21 mouse cellular contexts compared by ENCODE assay signal in the genomic region with DNA sequence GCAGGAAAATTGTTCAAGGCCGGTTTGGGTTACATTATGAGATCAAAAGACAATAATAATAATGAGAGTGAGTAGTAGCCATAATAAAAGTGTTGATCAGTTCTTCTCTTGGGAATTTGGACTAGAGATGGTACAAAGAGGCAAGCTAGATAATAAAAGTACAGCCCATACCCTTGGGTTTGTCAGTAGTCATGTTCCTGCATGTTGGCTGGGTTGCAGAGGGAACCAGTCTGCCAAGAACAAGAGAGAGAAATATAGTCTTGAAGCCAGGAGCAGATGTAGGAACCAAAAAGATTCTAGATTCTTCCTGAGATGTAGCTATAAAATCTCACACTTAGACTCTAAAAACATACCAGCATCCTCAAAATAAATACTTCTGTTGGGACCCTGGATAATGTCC.
"Had no signal": no experiment of that assay in that cellular context is flagged by ENCODE, and none has a peak within 500 bp of the region (broad histone marks: within the 10 kb centered on the region; RNA-seq: fewer than 3 reads in every experiment).

No protein-coding gene starts in this region.

- DNase-seq: heart, postnatal 14 days; heart, postnatal 36 days; heart, postnatal 4 days; kidney, adult 11 months; kidney, adult 18-20 months; kidney, adult 2 months; kidney, adult 8-10 months; kidney, adult 9 months; kidney, postnatal 10 days; kidney, postnatal 14 days; kidney, postnatal 25 days; kidney, postnatal 36 days; kidney, postnatal 4 days; layer of hippocampus, adult 9-11 months; layer of hippocampus, postnatal 36 days had no signal

- ATAC-seq: hindbrain, embryonic 16.5 days; hindbrain, postnatal 0 days; inflammation-experienced regulatory T-cells, adult 6 months; intestine, embryonic 15.5 days; intestine, embryonic 16.5 days; intestine, postnatal 0 days had no signal
